Mouse (Mus musculus) CH12.LX (cell line): ENCODE results near the gene Ptges.

Experiments used
- CTCF ChIP-seq, 2 experiments: IDR thresholded peaks in 1 of 2; conservative IDR thresholded peaks in 1 of 2; 2 replicates each; pipeline ENCODE4 v1.5.1; 2011 to 2012; ENCODE audit warnings: low read depth in 2 of 2, low read length in 2 of 2, improper control_type of control experiment in 1 of 2, inconsistent platforms in 1 of 2, mild to moderate bottlenecking in 1 of 2, moderate library complexity in 1 of 2
- POLR2A ChIP-seq: IDR thresholded peaks from 2 replicates; pipeline ENCODE4 v1.6.1; 2011; ENCODE audit warnings: low read depth, mild to moderate bottlenecking, improper control_type of control experiment, low read length
- POLR2AphosphoS2 ChIP-seq: IDR thresholded peaks from 2 replicates; pipeline ENCODE4 v1.6.1; 2011; ENCODE audit warnings: low read depth, low read length, improper control_type of control experiment
- ZNF384 ChIP-seq: IDR thresholded peaks from 2 replicates; pipeline ENCODE4 v1.6.1; 2012; ENCODE audit warnings: low read depth, low read length, improper control_type of control experiment, inconsistent platforms

DNA sequence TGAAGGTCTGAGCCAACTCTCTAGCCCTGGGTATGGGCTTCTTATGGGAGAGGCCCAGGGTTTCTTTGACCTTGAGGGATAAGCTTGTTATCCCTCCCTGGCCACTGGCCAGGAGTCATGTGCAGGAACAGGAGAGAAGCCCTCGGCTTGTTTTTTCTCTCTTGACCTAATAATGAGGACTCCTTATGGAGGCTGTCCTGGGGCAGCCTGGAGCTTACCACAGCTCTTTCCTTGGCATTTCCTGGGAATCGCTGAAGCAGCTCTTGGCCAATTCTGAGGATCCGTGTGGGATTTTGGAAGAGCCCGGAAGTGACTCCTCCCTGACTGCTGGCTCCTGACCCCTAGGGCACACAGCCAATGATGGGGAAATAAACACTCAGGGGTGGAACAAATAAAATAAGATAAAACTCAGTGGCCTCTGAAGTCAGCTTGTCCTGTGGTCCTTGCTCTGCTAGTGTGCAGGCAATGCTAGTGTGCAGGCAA is 17.3 kb downstream of the Ptges start:
- TF ChIP-seq POLR2A (no peak), CTCF (conservative IDR thresholded peaks at IDR 0.05 in 1 of 2, IDR thresholded peaks at IDR 0.05 in 1 of 2; ENCODE audit: low read depth in 2 of 2, low read length in 2 of 2) (no peak), ZNF384 (no peak), POLR2AphosphoS2 (no peak)
